Mouse (Mus musculus) T-helper 2 cell (primary cell): ENCODE measurements around the gene Rae1.

Experiments
- in situ Hi-C: fragments of 300-600 bp; cut with MboI, MseI; formaldehyde crosslinking; loops from one replicate; pipeline ENCODE4 v1.15.1; 2025; ENCODE audit warnings: high pct_unique_total_duplicates

Gene Rae1

DNA sequence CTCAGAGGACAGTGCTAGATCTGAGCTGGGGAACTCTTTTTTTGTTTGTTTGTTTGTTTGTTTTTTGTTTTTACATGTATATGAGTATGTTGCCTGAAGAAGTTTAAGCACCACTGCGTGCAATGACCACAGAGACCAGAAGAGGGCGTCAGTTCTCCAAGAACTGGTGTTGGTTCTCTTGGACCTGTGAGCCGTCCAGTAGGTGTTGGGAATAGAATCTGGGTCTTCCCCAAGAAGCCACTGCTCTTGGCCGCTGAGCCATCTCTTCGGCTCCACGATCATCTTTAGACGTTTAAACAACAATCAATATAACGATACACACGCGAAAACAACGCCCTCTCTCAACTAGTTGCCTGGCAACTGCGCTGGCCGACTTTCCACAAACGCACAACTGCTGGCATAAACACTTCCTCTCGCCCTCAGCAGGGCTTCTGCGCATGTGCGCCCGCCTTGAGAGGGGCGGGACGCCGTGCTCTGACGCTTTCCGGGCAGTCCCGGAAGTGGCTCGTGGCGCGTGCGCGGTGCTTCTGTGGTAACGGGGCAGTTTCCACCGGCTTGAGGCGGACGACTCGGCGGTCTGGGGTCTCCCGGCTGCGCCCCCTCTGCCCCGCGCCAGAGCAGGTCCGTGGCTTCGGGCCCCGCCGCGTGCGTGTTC, at the start of gene Rae1:
Rae1 (plus strand) TSS at position 488 of the 655 bp plus-strand sequence.
- in situ Hi-C loops: loop anchor here (5.0 kb wide), 1 partner anchor 88 kb away; no protein-coding TSS in a partner anchor

DNA sequence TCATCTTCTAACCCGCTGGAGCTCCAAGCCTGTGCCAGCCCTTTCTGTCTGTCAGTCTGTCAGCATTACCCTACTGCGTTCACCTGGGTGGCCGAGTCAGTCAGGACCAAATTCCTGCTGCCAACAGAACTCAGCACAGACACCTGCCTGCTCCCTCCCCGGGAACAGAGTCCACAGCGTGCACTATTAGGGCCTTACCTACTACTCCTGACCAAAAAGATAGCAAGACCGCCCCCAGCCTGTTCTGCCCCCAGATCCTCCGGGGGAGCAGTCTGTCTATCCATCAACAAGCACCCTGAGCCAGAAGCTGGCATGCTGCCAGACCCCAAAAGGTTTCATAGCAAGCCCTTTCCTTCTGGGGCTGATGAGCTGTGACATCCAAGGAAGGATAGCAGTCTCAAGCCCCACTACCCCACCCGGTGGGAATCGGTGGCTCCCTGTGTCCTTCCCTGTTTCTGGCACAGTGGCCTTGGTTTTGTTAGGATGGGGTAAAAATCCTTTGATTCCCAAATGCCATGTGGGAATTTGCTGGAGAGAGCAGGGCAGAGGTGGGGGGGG, 49.7 kb upstream of the Rae1 start:
- in situ Hi-C loops: no loop called here

DNA sequence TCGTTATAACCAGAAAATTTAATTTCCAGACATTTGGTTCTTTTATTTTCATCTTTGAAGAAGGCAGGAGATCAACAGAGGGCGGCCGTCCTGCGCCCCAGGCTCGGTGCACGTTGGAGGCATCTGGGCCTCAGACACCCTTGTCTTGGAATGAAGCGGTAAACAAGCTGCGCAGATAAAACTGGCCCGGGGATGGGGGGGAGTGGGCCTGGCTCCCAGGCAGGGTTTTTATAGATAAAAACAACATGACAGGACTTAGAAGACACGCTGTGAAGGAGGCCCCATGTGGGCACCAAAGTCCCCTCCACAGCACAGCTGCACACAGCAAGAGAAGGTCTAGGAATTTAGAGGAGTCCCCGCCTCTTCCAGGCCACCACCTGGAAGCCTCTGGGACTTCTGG, 49.2 kb upstream of the Rae1 start:
- in situ Hi-C loops: no loop called here

DNA sequence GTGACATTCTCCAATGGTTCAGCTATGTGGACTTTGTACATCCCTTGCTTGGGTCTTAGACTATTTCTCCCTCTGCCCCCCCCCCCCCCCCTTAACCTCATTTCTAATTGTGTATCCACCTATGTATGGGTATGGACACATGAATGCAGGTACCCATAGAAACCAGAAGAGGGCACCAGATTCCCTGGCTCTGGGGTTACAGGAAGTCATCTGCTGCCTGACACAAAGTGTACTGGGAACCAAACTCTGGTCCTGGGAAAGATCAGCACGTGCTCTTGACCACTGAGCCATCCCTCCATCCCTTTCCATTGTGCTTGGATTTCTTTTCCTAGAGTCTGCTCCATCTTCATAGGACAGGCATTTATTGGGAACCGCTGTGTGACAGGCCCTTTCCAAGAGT, 47.9 kb upstream of the Rae1 start:
- in situ Hi-C loops: no loop called here

DNA sequence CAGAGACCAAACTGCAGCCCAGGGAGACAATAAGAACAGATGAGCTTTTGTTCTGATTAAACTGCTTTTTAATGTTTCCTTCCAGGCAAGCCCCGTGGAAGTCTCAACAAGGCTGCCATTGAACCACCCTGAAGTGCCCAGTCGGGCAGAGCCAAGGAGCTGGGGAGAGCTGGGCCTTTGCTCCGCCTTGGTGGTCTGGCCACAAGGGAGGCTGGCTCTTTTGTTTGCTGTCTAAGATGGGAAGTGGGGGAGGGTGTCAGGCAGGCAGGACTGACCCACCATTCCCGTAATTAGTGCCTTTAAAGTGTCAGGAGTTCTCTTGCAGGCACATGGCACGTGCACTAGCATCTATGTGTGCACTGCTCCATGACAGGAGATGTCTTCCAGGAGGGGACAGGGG, 41.3 kb upstream of the Rae1 start:
- in situ Hi-C loops: no loop called here

DNA sequence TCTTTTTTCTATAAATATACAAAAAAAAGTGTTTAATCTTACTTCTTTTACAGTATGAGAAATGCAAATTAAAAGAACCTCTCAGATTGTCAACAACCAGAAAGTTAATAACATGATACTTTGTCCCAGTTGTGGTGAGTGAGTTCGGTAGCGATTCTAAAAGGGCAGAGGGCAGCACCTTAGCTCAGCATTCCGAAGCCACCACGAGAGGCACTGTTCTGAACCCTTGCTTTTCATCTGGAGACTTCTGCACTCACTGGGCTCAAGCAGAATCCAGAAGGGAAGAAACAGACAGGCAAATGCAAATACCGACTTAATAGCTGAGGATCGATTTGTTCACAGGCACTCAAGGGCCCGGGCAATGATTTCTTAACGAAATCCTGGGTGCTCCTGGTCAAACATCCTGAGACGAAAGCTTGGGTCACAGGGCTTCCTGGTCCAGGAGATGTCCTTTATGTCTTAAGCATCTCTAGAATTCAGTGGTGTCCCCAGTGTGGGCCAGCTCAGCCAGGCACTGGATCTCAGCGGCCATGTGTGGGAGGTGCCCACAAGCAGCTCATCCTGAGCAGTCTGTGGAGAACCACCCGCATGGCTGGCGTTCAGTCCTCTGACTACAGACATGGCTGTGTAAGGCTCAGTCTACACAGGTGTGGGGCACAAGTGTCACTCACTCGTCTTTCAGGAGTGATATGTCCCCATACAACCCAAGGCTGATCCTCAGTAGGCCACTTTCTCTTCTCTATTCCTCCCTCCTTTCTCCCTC, 40.7 kb upstream of the Rae1 start:
- in situ Hi-C loops: no loop called here

DNA sequence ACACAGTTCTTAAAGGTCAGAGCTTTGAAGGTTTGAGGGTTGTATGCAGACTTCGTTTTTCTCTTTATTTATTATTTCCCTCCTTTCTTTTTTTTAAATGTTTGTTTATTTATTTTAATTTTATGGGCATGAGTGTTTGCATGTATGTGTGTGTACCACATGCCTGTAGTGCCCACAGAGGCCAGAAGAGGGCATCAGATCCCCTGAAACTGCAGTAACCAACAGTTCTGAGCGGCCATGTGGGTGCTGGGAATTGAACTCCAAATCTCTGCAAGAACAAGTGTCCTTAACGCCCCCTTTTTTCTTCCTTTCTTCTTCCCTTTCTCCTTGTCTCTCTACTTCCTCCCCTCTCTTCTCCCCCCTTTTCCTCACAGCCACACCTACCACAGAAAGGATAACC, 39.6 kb upstream of the Rae1 start:
- in situ Hi-C loops: no loop called here

DNA sequence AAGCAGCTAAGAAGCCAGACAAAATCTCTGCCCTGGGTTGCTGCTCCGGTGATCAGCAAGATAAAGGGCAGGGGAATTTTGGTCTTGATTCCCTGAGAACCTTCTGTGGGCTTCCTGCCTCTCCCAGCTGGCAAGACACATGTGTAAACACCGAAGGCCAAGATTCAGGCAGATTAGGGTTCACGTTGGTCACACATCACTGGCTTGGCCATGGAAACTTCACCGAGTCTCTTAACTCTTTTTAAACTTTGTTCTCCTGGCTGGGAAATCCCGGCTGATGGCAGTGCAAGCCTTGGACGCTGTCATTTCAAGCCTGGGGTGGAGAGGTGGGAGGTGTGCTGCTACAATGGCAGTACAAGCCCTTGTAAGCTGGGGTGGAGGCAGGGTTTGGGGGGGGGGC, 38.7 kb upstream of the Rae1 start:
- in situ Hi-C loops: no loop called here

DNA sequence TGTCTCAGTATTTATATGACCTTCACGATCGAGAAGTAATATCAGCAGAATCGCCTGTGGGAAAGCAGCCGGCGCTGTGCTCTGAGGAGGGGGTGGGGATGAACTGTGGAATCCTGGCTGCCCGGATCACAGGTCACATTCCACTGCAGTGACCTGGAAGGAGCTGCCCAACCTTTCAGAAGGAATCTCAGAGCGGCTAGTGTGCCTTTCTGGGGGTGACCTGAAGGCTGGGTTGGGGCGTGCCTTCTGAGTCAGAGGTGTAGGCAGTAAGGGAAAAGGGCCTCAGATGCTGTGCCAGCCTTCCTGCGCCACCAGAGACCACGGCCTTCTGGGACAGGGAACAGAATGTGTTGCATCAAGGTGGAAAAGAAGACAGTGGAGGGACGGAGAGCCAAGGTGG, 34.7 kb upstream of the Rae1 start:
- in situ Hi-C loops: no loop called here

DNA sequence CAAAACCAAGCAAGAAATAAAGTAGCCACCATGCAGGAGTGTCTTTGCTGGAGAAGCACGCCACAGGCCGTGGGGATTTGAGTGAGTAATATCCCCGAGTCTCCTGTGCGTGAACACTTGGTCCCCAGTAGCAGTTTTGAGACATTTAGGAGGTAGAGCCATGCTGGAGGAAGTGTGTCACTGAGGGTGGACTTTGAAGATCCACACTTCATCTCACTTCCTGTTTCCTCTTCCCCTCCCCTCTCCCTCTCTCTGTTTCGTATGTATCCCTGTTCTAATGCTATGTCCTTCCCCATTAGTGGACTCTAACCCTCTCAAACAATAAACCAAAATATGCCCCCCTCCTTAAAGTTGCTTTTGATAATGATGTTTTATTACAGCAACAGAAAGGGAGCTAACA, 33.4 kb upstream of the Rae1 start:
- in situ Hi-C loops: no loop called here

DNA sequence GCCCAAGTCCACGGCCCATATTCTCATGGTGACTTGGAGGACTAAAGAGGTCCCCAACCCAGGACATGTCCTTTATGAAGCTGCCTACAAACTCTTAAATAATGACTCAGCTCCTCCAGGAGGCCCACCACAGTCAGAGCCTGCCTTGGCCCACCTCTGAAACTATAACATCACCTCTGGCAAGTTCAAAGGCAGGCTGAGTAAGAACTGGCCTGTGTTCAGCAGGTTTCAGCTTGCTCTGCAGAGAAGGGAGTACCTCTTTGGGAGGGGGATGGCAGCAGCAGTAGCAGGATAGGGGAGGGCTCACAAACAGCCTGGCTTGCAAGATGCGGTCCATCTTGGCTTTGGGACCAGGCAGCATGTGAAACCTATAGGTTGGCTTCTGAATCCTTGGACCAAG, 28.1 kb upstream of the Rae1 start:
- in situ Hi-C loops: loop anchor here (10.0 kb wide), 1 partner anchor 603 kb away; the partner anchor contains the start of gene Ankrd60

DNA sequence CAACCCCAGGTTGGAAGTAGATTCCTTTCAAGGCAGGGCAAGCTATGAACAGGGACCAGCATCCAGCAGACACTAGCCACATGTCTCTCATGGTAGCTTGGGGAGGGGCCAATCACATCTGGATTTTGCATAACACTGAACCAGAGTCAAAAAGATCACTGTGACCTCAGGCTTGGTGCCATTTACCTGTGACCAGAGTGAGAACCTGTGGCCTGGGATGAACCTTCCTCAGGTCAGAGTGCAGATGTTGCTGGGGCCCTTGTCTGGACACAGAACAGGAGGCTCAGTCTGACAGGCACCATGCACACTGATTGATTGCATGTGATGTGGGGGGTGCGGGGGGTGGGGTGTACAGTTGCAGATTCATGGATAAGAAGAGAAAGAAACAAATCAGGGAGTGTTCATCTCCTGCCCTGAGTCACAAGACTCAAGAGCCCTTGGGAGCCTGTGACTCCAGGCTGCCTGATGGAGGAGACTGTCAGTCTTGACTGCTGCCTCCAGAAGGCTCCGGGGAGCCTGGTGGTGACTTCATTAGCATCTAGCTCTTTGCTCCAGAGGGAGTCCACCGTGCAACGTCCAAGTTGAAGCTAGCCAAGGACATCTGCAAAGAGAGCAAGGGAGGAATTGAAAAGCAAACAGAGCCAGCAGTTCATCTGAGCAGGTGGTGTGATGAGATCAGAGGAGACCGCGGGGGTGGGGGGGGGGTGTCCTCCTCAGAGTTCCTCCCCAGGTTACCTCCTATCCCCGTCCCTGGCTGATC, 25.9 kb upstream of the Rae1 start:
- in situ Hi-C loops: loop anchor here (10.0 kb wide), 1 partner anchor 601 kb away; the partner anchor contains the start of gene Ankrd60

DNA sequence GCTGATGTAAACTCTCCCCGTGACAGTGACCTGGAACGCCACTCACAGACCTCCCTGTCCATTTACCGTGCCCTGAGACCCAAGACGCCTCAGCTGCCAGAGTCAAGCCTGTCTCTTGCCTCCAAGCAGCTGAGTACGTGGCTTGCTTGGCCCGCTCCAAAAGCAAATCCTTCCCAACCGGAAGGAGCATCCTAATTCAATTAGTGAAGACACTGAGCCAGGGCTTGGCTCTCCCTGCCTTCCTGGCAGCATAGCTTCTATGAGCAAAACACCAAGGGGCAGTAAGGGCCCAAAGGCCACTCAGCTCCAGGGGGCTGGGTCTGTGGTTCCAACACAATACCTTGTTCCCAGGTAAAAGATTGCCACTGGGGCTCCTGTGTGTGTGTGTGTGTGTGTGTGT, 25.2 kb upstream of the Rae1 start:
- in situ Hi-C loops: loop anchor here (10.0 kb wide), 1 partner anchor 600 kb away; the partner anchor contains the start of gene Ankrd60

DNA sequence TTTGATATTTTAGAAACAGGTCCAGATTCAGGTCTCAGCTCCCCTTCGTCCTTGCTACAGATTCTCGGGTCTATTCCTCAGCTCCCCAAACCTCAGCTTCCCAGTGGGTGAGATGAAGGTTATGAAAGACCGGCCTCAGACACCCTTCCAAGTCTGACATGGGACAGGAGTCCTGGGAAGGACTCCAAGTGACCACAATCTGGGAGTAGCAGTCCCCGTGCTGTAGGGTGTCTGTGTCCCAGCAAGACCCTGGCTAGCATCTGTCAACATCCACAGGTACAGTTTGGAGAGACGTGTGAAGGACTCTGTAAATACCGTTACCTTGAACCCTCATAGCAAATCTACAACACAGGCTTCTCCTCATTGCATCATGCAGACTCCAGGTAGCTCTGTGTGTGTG, 24.8 kb upstream of the Rae1 start:
- in situ Hi-C loops: loop anchor here (10.0 kb wide), 1 partner anchor 600 kb away; the partner anchor contains the start of gene Ankrd60

DNA sequence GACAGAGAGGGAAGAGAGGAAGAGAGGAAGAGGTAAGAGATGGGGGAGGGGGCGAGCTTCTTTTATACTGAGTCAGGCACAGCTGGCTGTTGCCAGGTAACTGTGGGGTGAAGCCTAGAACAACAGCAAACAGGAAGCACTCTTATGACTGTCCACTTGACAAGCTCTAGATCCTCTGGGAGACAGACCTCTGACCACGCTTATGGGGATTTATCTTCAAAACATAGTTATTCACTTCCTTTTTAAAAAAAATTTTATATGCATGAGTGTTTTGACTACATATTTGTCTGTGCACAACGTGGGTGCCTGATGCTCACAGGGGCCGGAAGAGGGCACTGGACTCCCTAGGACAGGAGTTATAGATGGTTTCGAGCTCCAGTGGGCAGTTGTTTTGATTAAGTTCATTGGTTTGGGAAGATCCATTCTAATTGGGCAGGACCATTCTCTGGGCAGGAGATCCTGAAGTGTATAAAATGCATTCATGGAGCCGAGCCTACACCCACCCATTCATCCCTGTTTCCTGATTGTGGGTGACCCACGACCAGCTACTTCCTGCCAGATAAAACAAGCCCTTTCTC, 23.2 kb upstream of the Rae1 start:
- in situ Hi-C loops: loop anchor here (10.0 kb wide), 1 partner anchor 598 kb away; the partner anchor contains the start of gene Ankrd60

DNA sequence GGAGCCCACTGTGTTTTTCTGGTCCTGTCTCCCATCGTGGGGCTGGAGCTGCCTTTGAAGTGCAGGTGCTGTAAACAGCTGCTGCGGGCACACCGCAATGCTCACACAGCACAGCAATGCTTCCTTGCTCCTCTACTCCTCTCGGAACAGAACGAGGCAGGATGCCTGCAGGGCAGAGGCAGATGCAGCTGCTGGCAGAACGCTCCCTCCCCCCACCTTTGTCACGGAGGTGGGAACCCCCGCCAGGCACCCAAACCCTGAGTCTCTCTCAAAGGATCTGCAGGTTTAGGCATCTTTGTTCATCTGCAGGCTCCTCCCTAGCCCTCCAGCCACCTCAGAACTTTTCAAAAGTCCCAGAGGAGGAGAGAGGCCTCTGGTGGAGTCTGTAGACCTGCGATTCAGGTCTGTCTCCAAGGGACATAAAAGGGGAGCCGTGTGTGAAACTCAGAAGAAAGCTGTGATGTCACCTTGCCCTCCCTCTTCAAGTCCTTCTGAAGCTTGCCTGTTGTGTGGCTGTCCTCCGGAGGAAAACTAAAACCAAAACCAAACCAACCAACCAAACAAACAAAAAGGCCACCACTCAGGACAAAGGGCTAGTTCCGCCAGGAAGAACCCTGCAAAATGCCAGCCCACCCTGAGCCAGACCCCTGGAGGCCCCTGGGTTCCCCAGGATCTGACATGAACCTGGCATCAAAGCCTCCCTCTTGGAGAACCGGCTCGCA, 22.3 kb upstream of the Rae1 start, which contains the start of gene Spo11:
Spo11 (plus strand) TSS at position 292 of the 722 bp plus-strand sequence.
- in situ Hi-C loops: loop anchor here (10.0 kb wide), 1 partner anchor 597 kb away; the partner anchor contains the start of gene Ankrd60

DNA sequence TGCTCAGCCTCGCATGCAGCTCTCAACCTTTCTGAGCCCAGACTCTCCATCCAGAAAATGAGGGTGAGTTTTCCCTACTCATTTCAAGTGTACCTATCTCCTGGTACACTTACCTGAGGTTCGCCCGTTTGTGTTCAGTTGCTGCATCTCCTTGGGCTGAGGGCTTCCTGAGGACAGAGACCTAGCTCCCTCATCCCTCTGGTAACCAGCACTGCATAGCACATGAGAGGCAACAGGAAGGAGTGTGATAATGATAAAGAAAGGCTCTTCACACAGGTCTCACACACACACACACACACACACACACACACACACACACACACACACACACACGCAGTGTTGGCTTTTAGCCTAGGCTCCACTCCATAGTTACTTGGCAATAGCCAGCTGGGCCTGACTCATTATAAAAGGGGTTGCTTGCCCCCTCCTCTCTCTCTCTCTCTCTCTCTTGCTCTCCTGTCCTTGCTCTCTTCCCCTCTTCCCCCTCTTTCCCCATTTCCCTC, 21.7 kb upstream of the Rae1 start:
- in situ Hi-C loops: loop anchor here (10.0 kb wide), 1 partner anchor 597 kb away; the partner anchor contains the start of gene Ankrd60

DNA sequence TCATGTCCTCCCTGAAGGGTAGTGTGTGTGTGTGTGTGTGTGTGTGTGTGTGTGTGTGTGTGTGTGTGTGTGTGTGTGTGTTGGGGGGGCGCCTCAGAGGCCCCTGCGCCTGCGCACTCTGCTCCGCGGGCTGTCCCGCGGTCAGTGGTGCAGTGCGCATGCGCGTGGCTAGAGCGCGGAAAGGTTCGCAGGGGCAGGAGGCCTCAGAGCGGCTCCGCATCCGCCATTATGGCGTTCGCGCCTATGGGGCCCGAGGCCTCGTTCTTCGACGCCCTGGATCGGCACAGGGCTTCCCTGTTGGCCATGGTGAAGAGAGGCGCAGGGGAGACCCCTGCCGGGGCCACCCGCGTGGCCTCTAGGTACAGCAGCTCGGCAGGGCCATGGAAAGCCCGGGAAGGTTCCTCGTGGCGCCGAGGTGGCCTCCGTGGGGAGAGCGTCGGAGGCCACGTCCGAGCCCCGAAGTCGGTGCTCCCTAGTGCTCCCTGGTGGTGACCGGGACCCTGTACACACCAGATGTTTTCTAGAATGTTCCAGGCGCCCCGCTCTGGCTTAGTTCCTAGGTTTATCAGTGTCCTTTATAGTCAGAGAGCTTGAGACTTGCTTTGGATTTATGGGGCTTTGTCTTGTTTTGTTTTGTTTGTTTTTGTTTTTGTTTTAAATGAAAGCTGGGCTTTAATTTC, 20.1 kb upstream of the Rae1 start:
- in situ Hi-C loops: loop anchor here (10.0 kb wide), 1 partner anchor 595 kb away; the partner anchor contains the start of gene Ankrd60

DNA sequence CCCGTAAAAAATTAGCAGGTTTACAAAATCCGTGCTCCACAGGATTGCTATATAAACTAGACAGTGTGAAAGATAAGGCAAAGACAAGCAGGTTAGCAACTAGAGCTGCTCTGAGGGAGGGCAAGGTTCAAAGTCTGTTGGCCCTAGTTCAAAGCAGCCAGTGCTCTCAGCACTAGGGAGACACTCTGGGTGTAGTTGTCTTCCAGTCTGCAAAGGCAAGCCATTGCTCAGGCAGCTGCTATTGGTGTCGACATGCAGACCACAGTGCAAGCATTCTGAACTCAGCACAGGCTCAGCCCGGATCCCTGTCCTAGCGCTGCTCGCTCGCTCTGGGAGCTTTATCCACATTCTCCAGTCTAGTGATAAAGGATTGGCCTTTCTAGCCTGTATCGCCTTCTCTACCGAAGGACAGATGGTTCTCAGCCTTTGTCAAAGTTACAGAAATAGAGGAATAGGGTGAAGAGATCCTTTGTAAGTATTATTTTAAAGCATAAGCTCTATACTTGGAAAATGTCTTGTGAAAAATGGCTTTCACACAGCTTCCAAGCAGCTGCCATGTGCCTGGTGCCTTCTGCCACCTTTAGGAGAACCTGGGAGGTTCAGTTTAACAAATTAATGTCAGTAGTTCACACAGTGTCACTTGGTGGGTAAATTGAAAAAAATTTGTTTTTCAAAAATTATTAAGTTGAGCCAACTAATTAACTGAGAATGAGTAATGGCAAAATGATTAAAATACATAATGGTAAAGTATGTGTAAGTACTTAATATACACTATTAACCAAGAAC, 16.9 kb upstream of the Rae1 start:
- in situ Hi-C loops: no loop called here
